Mouse (Mus musculus) liver, embryonic 14.5 days (tissue): ENCODE results near the gene 4921536K21Rik.

Experiments
- CTCF ChIP-seq: IDR thresholded peaks from 2 replicates; pipeline ENCODE4 v1.5.1; 2016; ENCODE audit warnings: antibody characterized with exemption, low read depth, control low read depth
- EP300 ChIP-seq: IDR thresholded peaks from 2 replicates; pipeline ENCODE4 v1.6.1; 2016; ENCODE audit warnings: antibody characterized with exemption, low read depth

GRCm38 (mm10) chr11:3876419-3876818 is 18.5 kb downstream of the 4921536K21Rik start:
- no peak for TF ChIP-seq EP300
- TF ChIP-seq CTCF, result no peak
